Mouse (Mus musculus) right cerebral cortex, adult 18-20 months (tissue): ENCODE data around the gene Gm13279.
A peak's percentile ranks its signal among the peaks of the same experiment; 100 is the strongest.
"Not testable (repeated sequence)": the region's sequence is repeated elsewhere in the genome, so short reads cannot be mapped to it uniquely, and the experiment has no call there.

Experiments used
- DNase-seq: peaks from one replicate; pipeline ENCODE4 v3.0.0; 2022; ENCODE audit warnings: mixed read lengths

Gm13279 gene

DNA sequence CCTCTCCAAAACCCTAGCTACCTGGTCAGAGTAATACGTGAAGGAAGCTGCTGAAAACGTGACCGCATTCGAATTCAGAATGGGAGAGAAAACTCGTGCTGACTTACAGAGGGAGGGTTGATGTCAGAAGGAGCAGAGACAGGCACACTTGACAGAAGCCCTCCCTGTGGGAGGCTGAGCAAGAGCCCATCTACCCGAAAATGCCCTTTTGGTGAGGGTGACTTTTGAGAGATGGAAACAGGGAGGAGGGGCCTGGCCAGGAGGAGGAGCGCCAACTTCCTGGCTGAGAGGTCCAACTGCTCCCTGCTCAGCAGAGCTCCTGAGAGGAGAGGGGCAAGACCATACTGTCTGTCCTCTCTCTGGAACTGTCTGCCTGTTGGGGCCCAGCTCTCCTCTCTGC is 2.2 kb downstream of the Gm13279 start, which contains the start of gene Gm13285:
Gene Gm13285, plus strand, starts transcription at position 301 of the 400 bp plus-strand sequence.
- DNase-seq = not testable (repeated sequence)

DNA sequence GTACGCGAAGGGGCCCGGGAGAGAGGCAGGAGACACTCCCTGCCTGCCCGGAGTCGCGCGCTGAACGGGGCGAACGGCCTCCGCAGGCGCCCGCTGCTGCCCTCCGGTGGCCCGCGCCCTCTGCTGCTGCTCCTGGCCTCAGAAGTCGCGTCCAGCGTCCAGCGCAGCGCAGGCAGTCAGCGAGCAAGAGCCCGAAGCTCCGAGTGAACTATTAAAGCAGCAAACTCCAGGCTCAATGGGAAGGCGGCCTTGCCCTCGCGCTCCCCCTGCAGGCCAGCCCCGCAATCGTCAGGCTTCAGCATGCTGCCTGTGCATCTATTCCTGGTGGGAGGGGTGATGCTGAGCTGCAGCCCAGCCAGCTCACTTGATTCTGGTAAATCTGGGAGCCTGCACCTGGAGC is 5.8 kb downstream of the Gm13279 start, which contains the start of gene Gm13287:
Gene Gm13287, plus strand, starts transcription at position 301 of the 400 bp plus-strand sequence.
- not testable (repeated sequence) for DNase-seq

DNA sequence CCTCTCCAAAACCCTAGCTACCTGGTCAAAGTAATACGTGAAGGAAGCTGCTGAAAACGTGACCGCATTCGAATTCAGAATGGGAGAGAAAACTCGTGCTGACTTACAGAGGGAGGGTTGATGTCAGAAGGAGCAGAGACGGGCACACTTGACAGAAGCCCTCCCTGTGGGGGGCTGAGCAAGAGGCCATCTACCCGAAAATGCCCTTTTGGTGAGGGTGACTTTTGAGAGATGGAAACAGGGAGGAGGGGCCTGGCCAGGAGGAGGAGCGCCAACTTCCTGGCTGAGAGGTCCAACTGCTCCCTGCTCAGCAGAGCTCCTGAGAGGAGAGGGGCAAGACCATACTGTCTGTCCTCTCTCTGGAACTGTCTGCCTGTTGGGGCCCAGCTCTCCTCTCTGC is 8.0 kb downstream of the Gm13279 start, which contains the start of gene Gm13288:
Gene Gm13288, plus strand, starts transcription at position 301 of the 400 bp plus-strand sequence.
- DNase-seq = not testable (repeated sequence)

DNA sequence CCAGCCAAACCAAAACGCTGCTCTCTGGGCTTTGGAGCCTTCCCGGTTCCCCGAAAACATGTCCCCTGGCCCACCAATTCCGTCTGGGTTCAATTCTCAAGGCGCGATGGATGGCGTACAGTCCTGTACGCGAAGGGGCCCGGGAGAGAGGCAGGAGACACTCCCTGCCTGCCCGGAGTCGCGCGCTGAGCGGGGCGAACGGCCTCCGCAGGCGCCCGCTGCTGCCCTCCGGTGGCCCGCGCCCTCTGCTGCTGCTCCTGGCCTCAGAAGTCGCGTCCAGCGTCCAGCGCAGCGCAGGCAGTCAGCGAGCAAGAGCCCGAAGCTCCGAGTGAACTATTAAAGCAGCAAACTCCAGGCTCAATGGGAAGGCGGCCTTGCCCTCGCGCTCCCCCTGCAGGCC is 8.6 kb downstream of the Gm13279 start:
- not testable (repeated sequence) for DNase-seq

DNA sequence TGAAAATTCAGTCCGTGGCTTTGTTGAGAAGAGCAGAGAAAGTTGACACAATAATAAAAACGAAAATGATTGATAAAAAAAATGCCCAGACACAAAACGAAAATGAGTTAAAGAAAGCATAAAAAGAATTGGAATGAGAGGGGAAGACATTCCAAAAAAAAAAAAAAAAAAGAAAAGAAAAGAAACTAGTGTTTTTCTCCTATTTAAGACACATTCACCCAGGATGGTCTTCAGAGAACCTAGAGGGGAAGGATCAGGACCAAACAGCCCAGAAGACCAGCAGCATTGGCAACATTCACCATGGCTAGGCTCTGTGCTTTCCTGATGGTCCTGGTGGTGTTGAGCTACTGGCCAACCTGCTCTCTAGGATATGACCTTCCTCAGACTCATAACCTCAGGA is 18.7 kb downstream of the Gm13279 start, which contains the start of gene Ifna7:
Gene Ifna7, plus strand, starts transcription at position 301 of the 400 bp plus-strand sequence.
- DNase-seq = no peak

DNA sequence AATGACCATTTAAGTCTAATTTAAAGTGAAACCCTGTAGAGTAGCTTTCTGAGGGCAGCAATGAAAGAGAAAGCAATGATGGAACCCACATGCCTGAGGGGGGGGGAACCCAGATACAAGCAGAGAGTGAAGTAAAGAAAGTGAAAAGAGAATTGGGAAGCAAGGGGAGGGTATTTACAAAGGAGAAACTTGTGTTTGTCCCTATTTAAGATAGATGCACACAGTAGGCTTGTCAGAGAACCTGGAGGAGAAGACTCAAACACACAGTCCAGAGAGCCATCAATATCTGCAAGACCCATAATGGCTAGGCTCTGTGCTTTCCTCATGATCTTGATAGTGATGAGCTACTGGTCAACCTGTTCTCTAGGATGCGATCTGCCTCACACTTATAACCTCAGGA is 22.5 kb downstream of the Gm13279 start, which contains the start of gene Ifna11:
Gene Ifna11, plus strand, starts transcription at position 301 of the 400 bp plus-strand sequence.
- DNase-seq = no peak

DNA sequence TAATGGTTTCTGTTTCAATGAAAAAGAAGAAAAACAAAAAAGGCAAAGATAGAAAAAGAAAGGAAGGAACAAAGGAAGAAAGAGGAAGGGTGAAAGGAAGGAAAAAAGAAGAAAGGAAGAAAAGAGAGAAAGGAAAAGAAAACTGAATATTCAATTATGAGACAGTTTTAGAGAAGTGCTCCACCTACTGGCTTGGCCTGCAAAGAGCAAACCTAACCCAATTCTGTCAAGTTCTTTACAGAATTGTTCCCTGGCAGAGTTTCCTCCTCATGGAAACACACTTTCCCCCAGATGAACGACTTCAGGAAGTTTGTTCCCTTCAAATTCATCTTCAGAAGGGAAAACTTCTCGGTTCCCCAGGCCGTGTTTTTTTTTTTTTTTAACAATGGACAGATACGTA is 25.8 kb downstream of the Gm13279 start:
- DNase-seq = peak; percentile 9

DNA sequence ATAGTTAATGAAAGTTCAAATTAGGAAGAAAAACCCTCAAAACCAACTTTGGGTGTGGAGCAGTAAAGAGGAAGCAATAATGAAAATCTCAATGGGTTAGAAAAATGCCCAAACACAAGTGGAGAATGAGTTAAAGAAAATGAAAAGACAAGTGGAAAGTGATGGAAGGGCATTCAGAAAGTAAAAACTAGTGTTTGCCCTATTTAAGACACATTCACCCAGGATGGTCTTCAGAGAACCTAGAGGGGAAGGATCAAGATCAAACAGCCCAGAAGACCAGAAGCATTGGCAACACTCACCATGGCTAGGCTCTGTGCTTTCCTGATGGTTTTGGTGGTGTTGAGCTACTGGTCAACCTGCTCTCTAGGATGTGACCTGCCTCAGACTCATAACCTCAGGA is 29.9 kb downstream of the Gm13279 start, which contains the start of gene Ifna6:
Gene Ifna6, plus strand, starts transcription at position 301 of the 400 bp plus-strand sequence.
- DNase-seq = not testable (repeated sequence)

DNA sequence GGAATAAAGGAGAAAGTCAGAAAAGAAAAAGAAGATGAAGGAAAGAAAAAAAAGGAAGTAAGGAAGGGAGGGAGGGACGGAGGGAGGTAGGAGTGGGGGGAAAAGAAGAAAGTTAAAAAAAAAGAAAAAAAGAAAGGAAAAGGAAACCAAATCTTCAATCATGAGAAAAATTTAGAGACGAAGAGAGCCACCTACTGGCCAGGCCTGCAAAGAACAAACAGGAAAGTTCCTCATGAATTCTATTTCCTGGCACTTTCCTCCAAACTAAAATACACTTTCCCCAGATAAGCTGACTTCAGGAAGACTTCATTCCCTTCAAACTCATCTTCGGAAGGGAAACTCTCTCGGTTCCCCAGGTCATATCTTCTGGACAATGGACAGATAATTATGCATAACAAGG is 33.3 kb downstream of the Gm13279 start:
- DNase-seq = peak; percentile 11

DNA sequence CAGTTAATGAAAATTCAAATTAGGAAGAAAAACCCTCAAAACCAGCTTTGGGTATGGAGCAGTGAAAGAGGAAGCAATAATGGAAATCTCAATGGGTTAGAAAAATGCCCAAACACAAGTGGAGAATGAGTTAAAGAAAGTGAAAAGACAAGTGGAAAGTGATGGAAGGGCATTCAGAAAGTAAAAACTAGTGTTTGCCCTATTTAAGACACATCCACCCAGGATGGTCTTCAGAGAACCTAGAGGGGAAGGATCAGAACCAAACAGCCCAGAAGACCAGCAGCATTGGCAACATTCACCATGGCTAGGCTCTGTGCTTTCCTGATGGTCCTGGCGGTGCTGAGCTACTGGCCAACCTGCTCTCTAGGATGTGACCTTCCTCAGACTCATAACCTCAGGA is 38.0 kb downstream of the Gm13279 start, which contains the start of gene Ifna5:
Gene Ifna5, plus strand, starts transcription at position 301 of the 400 bp plus-strand sequence.
- not testable (repeated sequence) for DNase-seq

DNA sequence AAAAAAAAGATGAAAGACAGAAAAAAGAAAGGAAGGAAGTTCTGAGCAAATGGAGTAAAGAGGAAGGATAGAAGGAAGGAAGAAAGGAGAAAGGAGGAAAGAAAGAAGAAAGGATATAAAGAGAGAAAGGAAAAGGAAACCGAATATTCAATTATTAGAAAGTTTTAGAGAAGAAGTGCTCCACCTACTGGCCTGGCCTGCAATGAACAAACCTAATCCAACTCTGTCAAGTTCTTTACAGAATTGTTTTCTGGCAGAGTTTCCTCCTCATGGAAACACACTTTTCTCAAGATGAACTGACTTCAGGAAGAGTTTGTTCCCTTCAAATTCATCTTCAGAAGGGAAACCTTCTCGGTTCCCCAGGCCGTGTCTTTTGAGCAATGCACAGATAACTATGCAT is 41.6 kb downstream of the Gm13279 start:
- DNase-seq = no peak

DNA sequence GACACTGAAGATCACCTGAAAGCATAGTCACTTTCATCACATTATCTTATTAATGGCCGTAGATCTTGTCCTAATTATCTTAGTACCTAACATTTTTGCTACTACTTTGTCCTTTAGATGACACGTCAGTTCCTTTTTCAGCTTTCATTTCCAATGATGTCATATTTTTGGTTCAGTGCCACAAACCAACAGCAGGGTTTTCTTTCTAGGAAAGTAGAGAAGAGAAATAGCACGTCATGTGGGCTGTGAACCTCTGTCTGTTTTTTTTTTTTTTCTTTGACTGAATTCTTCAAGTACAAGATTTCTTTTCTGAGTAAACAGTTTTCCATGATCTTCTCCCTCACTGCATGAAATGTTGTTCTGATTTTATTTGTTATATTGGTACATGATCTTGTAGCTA is 42.9 kb downstream of the Gm13279 start:
- no peak for DNase-seq

DNA sequence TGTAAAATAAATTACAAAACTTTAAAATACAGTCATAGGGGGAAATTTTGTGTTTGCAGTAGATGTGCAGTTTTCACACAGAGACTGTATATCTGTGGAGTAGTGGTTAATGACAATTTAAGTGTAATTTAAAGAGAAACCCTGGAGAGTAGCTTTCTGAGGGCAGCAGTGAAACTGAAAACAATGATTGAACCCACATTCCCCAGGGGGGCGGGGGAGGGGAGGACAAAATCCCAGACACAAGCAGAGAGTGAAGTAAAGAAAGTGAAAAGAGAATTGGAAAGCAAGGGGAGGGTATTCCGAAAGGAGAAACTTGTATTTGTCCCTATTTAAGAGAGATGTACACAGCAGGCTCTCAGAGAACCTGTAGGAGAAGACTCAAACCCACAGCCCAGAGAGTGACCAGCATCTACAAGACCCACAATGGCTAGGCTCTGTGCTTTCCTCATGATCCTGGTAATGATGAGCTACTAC is 44.3 kb downstream of the Gm13279 start, which contains the start of gene Ifna4:
Gene Ifna4, plus strand, starts transcription at position 424 of the 474 bp plus-strand sequence.
- no peak for DNase-seq

DNA sequence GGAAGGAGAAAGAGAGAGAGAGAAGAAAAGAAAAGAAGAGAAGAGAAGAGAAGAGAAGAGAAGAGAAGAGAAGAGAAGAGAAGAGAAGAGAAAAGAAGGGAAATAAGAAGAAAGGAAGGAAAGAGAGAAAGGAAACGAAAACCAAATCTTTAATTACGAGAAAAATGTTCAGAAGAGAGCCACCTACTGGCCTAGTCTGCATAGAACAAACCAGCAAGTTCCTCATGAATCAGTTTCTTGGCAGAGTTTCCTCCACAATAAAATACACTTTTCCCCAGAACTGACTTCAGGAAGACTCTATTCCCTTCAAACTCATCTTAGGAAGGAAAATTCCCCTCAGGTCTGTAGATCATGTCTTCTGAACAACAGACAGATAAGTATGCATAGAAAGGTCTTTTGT is 48.1 kb downstream of the Gm13279 start:
- no peak for DNase-seq
